Mouse (Mus musculus) lung, postnatal 4 days (tissue): ENCODE measurements around the gene Serpinb6b.
A peak's percentile ranks its signal among the peaks of the same experiment; 100 is the strongest.

Experiments used
- DNase-seq, 2 experiments: peaks; one replicate each; pipeline ENCODE4 v3.0.0; 2021

The Serpinb6b gene

DNA sequence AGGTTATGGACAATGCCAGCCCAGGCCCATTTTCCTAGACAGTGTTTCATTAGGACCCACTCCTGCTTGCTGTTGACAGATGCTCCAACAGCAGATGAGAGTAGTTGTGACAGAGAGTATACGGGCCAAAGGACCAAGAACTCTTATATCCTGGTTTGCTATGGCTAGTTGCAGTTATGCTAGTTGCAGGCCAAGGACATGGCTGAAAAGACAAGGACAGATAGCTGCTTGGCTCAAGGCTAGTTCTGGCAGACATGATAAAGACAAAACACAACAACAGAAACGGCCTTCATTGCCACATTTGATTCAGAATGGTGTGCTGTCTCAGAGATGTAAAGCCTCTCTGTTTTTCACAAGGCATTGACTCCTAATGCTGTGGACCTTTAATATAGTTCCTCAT lies 10.7 kb downstream of the Serpinb6b start:
- no peak for DNase-seq

DNA sequence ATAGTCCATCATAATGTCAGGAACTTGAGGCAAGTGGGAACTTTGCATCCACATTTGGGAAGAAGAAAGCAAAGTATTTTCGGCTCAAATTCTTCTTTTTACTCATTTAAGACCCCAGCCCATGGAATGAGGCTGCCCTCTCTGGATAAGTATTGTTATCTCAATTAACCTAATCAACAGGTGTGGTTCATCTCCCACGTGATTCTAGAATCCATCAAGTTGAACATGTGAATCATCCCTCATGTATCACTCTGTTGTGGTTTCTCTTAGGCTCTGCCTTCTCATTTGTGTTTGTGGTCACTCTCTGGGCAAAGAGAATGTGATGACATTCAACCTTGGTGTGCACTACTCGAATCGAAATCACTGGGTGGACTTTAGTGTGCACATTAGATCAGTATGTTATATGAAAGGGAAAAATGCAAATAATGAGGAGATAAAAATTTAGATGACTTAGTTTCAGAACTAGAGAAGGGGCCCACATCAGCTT lies 17.6 kb downstream of the Serpinb6b start:
- no peak for DNase-seq

DNA sequence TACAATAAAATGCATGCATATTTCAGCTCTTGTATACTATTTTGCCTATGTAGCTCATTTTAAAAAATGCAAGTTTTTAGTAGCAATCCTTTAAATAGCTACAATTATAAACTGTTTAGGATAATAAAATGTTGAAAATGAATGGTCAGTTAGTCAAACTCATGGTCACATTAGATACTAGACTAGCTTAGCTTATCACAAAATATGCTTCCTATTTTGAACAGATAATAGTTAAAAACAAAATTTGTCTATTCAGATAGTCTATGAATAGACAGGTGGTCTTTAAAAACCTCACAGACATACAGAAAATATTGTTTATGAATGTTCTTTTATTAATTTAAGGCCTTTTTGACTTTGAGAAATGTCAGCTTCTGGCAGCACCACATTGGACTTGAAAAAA lies 21.2 kb downstream of the Serpinb6b start:
- DNase-seq: no peak

DNA sequence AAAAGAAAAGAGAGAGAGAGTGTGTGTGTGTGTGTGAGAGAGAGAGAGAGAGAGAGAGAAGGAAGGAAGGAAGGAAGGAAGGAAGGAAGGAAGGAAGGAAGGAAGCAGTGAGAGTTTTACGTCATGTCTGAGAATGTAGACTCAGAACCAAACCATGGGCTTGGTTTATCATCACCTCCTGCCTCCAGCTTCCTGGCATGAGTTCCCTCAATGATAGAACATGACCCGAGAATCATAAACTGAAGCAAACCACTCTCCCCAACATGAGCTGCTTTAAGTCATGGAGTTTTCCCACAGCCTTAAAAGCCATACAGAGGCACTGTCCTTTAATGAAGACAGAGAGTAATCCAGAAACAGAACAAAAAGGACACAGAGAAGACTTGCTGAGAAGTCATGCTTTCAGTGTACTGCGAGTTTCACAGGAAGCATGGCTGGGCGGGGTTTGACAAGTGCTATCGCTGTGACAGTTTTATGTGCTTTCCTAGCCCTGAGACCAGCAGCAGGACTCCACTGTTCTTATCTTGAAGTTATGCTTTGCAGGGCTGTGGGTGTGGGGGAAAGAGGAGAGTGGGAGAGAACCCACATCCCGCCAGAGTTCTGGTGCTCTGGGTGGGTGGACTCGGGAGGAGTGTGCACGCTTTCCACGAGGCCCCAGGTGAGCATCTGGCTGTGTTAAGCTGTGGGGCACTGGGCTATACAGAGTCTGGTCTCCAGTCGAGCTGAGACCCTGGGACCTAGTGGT lies 28.3 kb downstream of the Serpinb6b start:
- DNase-seq: no peak

DNA sequence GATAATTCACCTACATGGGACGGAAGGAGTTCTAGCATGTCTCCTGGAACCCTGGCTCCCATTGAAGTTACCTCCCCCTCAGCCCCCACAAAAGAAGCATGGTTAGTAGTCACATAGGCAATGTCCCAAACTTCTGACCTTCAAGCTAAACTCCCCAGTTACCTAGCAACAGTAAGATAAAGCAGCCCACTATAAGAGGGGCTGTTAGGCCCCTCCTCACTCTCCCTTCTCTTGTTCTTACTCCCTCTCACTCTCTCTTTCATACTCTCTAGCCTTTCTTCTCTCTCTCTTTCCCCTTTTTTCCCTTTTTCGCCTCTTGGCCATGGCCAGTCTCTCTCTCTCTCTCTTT lies 28.9 kb downstream of the Serpinb6b start:
- DNase-seq: no peak

DNA sequence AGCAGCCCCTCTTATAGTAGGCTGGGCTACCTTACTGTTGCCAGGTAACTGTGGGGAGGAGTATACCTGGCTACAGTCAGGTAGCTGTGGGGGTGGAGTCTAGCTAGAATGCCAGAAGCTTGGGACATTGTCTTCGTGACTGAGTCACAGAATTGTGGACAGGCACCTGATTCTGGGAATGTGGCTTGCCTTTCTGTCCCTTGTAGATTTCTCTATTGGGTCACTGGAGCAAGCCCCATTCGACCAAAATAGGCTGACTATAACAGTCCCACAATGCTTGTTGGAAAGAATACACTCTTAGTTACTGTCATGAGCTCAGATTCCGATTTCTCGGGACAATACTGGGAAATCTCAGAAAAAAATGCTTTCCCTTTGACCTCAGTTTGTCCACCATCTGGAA lies 30.0 kb downstream of the Serpinb6b start:
- DNase-seq: no peak

DNA sequence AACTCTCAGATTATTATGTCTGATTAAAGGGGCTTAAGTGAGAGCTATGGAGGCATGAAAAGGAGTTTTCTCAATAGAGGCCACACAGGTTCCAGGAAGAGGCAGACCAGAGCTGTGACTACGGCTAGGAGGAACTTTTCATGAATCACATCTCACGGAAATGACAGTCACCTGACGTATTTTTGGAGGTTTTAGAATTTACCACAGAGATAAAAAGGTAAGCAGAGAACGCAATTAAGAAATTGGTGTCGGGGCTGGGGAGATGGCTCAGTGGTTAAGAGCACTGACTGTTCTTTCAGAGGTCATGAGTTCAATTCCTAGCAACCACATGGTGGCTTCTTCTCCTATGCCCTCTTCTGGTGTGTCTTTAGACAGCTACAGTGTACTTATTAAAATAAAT lies 36.3 kb downstream of the Serpinb6b start:
- no peak for DNase-seq

DNA sequence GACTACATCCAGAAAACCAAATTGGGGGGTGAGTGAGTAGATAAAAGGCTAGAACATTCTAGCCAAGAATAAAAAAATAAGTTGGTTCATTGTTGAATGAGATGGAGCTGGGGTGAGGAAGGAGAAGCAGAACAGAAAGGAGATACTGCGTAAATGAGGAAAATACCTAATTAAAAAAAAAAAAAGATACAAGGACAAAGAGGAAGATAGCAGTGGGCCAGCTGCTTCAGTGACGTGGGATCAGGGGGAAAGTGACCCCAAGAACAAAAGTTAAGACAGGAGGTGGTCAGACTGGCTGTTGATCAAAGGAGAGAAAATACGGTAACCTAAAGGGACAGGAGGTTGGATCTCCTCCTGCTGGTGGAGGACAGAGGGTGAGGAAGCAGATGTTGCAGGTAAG lies 37.9 kb downstream of the Serpinb6b start, which contains the start of gene Serpinb9:
Gene Serpinb9 (plus strand): TSS at position 301 of the 400 bp plus-strand sequence.
- no peak for DNase-seq

DNA sequence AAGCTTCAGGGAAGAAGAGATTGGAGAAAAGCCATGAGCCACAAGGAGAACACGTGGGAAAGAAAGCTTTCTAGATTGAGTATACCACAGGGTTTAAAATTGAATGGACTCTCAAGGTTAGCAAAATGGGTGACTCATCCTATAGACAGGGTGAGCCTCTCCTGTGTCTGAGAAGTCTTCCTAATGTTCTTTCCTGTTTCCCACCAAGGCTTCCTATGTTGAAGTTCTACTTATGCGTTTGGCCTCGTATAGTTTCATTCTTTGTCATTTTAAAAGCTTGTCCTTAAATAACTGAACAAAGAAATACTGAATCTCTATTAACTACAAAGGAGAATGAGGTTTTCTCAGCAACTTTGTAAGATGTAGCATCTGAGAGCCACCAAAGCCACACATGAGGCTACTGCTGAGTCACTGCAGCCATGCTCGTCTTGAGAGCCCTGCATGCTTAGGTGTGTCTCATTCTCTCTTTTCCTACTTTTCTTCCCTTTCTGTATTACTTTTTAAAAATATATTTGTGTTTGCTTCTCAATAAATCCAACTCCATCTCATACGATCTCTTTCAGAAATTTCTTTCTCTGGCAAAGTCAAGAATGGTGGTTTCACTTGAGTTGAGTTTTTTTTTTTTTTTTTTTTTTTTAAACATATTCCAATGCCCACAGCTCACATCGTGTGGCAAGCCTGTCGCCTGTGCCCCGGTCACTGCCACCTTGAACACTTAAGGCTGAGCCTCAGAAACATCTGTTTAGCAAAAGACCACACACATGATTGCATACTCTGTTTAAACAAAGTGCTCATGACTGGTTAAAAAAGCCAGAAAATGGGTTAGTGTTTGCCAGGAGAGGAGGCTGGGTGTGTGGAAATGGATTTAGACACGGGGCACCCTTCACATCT lies 38.8 kb downstream of the Serpinb6b start:
- no peak for DNase-seq

DNA sequence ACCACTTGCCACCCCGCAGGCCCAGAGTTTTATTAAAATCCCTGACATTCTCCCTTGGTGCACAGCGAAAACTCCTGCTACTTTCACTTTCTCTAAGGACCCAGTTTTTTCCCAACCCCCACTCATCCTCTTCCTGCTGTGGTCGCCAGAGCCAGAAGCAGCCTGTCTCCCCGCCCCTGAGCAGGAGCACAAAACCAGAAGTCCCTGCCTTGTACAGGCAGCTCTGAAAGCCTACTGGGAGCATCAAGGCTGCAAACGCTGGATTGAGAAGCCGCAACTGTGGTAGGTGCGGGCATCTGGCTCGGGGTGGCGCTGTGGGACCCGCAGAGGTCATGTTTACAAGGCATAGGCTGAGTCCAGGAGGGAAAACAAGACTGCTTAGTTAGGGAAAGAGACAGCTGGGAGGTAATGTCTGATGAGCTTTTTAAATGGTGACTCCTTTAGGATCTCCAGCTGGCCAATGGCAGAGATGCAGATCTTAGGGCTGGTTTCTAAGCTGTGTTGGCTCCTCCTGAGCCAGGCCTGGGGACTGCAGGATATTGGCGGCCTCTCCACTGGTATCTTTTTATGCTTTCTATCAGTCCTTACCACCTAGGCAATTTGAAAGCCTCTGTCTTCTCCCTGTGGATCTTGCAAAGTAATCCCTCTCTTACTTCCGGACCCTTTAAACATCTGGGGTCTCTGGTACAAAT lies 39.6 kb downstream of the Serpinb6b start:
- DNase-seq: peak; percentile 92 to 93

DNA sequence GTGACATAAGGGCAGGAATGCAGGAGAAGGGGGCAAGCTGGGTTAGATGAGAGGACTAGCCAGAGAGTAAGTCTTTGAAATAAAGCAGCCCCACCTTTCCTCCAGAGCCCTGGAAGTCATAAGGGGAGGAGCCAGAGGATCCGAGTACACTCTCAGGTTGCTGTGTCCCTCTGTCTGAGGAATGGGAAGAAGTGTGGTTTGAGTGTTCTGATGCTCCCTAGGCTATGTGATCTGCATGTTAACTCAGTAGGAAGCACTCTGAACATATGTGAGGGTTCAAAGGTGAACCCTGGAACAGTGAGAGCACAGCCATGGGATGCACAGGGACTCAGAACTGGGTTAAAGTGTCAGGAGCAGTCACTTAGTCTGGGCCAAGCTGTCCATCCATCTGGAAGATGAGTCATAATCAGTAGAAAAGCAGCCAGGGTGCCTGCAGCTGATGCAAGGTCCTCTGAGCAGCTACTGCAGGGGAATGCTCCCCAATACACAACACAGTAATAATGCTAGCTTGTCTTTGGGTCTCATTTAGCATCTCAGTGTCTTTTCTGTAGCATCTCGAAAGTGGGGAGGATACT lies 40.6 kb downstream of the Serpinb6b start:
- no peak for DNase-seq

DNA sequence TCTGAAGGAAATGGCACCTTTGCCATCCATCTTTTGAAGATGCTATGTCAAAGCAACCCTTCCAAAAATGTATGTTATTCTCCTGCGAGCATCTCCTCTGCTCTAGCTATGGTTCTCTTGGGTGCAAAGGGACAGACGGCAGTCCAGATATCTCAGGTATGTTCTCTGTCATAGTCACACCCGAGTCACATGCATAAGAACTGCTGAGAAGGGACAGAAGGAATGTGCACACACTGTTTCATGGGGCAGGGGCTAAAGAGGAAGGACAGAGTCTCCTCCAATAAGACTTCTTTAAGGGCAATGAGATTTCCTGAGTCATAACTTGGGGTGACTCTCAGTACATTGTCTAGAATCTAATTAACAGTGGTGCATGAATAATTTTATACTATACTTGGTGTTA lies 41.5 kb downstream of the Serpinb6b start:
- no peak for DNase-seq

DNA sequence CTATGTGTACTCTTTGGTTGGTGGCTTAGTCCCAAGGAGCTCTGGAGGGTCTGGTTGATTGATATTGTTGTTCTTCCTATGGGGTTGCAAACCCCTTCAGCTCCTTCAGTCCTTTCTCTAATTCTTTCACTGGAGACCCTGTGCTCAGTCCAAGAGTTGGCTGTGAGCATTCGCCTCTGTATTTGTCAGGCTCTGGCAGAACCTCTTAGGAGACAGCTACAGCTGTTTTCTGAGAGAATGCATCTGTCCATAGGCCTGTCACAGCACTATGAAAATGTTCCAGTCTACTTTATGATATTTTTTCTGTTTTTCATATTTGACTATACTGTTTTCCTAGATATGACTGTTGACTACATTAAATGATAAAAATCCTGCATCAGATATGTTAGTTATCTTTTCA lies 47.4 kb downstream of the Serpinb6b start:
- DNase-seq: no peak

DNA sequence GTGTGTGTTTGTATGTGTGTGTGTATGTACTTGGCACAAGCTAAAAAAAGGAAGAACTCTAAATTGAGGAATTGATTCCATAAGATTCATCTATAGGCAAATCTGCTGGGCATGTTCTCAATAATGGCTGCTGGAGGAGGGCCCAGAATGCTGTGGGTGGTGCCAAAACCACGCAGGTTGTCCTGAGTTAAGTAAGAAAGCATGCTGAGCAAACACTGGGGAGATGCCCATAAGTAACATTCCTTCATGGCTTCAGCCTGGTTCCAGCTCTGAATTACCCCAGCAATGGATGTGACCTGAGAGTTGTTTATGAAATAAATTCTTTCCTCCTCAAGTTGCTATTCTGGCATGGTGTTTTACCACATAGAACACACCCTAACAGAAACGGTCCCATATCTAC lies 48.3 kb downstream of the Serpinb6b start:
- DNase-seq: no peak

DNA sequence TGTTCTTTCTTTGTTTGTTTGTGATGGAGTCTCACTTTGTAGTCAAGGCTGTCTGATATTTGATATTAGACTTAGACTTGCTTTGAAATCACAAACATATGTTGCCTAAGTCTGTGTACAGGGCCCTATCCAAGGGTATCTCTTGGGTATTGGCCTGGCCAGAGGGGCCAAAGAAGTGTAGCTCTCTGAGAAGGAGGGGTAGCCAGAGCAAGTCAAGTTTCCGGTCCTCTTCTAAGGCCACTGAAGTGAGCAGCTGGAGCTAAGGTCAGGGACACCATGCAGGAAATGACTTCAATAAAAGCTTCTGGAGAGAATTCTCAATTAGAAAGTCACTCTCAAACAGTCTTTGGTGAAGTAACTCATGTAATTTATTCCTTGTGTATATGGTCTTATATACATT lies 57.4 kb downstream of the Serpinb6b start:
- DNase-seq: no peak

DNA sequence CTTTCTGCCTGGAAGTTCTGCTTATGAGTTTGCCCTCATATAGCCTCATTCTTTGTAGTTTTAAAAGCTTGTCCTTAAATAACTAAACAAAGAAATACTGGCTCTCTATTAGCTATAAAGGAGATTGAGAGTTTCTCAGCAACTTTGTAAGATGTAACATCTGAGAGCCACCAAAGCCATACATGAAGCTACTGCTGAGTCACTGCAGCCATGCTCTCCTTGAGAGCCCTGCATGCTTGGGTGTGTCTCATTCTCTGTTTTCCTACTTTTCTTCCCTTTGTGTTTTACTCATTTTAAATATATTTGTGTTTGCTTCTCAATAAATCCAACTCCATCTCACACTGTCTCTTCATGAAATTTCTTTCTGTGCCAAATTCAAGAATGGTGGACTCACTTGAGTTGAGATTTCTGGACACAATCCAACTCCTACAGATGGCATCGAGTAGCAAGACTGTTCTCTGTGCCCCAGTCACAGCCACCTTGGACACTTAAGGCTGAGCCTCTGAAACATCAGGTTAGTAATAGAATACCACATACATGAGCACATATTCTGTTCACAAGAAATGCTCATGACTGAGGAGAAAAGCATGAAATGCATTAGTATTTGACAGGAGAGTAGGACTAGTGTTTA lies 61.5 kb downstream of the Serpinb6b start:
- DNase-seq: no peak

DNA sequence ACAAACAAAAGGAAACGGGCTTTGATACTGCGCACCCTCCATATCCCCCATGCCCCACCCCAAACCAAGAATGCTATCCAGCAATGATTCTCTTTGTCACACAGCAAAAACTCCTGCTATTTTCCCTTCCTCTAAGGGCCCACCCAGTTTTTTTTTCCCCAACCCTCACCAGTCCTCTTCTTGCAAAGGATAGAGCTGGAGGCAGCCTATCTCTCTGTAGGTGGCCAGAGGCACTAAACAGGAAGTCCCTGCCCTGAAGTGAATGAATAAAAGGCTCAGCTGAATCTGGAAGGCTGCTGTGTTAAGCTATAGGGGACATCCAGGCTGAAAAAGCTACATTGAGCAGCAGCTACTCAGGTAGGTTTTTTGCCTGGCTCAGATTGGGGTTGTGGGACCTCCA lies 62.2 kb downstream of the Serpinb6b start, which contains the start of gene Serpinb9b:
Gene Serpinb9b (plus strand): TSS at position 173 of the 400 bp plus-strand sequence.
- no peak for DNase-seq

DNA sequence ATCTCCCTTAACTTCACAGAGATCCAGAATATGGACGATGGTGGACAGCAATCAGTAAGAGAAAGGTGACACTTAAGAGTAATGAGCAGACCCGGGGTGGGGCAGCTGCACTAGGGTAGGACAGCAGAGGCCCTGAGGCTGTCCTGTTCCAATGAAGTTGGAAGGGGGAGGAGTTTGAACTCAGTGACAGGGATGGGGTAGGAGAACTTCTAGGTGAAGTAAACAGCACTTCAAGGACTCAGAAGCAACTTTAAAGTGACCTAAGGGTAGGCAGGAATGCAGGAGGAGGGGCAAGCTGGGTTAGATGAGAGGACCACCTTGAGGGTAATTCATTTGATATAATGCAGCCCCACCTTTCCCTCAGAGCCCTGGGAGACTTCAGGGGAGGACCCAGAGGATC lies 63.1 kb downstream of the Serpinb6b start:
- DNase-seq: no peak

DNA sequence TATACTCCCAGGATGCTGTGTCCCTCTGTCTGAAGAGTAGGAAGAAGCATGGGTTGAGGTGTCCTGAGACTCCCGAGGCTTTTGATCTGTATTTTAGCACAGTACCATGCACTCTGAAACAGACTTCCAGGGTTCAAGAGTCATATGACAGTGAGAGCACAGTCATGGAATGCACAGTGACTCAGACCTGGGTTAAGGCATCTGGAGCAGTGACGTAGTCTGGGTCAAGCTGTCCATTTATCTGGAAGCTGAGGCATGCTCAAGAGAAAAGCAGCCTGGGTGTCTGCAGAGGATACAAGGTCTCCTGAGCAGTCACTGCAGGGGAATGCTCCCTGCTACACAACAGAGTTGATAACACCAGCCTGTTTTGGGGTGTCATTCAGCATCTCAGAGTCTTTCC lies 63.5 kb downstream of the Serpinb6b start:
- no peak for DNase-seq
